Mouse (Mus musculus) megakaryocyte, embryonic 14.5 days (primary cell): Measurements from ENCODE around the gene Lgals4.

Experiments
- FLI1 ChIP-seq: IDR thresholded peaks from 2 replicates; pipeline ENCODE4 v1.6.1; 2012; ENCODE audit warnings: low read length, inconsistent platforms, mixed read lengths
- GATA1 ChIP-seq: IDR thresholded peaks from 3 replicates; pipeline ENCODE4 v1.6.1; 2012; ENCODE audit warnings: mixed read lengths, low read length, inconsistent platforms, borderline replicate concordance

DNA sequence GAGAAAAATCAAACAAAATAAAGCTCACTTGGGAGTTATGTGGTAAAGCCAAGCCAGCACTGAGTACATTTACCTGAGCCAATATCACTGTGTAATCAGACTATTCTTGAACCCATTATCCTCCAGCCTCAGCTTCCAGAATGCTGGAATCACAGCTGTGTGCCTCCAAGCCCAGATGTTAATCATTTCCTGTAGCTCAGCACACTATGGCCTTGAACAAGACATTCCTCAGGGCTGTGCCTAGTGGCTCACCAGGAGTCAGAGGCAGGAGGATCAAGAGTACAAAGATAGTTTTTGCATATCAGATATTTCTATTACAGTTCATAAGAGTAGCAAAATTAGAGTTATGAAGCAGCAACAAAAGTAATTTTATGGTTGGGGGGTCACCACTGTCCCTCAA, 41.9 kb upstream of the Lgals4 start:
- TF ChIP-seq GATA1: no peak
- TF ChIP-seq FLI1: no peak
